Mouse (Mus musculus) heart, postnatal 0 days (tissue): ENCODE measurements around the gene H2afv.

Experiments used
- CTCF ChIP-seq: IDR thresholded peaks from 2 replicates; pipeline ENCODE4 v1.5.1; 2016; ENCODE audit warnings: antibody characterized with exemption, control low read depth, low read depth
- EP300 ChIP-seq: IDR thresholded peaks from 2 replicates; pipeline ENCODE4 v1.6.1; 2016; ENCODE audit warnings: antibody characterized with exemption, low read depth

DNA sequence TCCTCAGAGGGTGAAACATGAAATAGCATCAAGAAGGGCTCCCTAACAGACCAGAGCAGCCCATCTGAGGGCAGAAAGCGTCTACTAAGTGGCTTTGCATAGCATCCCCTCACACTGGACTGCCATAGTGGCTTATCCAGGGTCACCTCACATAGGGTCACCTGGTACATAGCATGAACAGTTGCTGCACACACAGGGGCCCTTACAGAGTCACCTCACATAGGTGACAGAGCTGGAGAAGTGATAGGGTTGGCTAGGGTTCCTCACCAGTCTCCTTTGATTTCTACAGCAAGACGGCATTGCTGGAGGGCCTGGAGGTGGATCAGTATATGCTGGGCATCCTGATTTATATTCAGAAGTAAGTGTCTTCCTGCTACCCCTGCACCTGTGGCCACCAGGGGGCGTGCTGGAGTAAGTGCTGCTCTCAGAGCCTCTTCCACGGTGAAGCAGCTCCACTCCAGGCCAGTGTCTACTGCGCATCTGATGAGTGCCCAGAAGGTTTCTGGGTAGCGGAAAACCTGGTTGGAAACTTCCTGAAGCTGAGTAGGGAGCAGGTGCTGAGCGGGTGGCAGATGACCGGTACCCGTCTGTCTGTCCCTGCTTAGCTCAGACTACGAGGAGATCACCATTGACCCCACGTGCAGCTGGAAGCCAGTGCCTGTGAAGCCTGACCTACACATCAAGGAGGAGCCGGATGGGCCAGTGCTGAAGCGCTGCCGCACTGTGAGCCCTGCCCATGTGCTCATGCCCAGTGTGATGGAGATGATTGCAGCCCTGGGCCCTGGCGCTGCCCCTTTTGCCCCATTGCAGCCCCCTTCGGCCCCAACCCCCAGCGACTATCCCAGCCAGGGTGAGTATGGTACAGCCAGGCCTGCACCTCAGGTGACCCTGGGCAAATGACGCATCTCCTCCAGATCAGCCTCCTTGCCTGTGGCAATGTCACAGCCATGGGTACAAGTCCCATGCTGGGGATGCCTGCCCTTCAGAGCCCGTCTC, 41.4 kb downstream of the H2afv start:
- TF ChIP-seq CTCF (peak; percentile 61), EP300 (no peak)
